Mouse (Mus musculus) brain, embryonic 14.5 days (tissue): ENCODE data around the gene Abcc3.

Source experiments
- CTCF ChIP-seq: fragments of 200-500 bp; IDR thresholded peaks from 2 replicates; pipeline ENCODE4 v1.5.1; 2012; ENCODE audit warnings: inconsistent platforms, mild to moderate bottlenecking, moderate library complexity, borderline replicate concordance; ENCODE audit not compliant: insufficient read depth, insufficient read length; ENCODE audit errors: extremely low read depth
- POLR2A ChIP-seq: fragments of 200-500 bp; IDR thresholded peaks from 2 replicates; pipeline ENCODE4 v1.6.1; 2012; ENCODE audit warnings: mild to moderate bottlenecking, inconsistent platforms, borderline replicate concordance; ENCODE audit not compliant: poor library complexity, insufficient read depth, insufficient read length, severe bottlenecking; ENCODE audit errors: extremely low read depth

DNA sequence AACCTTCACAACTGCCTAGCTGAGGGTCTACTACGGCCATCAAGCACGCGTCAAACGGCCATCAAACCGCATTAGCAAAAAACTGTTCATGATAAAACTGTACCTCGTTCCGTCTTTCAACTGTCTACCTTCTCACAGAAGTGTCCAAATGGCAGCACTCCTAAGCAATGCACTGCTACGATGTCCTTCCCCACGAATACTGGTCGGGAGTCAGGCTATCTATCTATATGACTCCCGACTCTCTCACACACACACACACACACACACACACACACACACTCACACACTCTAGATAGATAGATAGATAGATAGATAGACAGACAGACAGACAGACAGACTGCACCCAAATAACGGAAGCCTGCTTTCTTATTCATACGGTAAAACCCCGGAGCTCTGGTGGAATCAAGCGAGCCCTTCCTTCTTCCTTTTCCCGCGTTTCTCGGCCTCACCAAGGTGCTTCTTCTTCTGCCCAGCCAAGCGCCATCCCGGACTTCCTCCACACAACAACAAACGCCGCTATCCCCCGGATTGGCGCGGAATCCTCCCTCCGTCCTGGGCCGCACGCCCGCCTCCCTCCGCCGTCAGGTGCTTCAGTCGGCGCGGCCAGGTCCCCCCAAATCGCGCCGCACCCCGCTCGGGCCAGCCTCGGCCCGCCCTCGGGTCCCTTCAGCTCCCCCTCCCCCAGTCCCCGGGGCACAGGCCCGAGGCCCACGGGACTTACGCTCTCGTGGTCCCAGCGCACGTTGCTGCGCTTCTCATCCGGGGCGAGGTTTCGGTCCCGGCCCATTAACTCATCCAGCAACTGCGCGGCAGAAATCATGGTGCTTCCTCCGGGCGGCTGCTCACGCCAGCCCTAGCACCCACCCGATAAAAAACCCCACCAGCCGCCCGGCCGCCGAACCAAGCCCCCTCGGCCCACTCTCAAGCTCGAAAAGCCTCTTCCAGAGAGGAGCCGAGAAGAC, 71.5 kb downstream of the Abcc3 start:
- TF ChIP-seq POLR2A = no peak
- TF ChIP-seq CTCF = no peak
